Mouse (Mus musculus): ENCODE measurements at regions not wholly inside any gene's neighbourhood (a gene's known extent, or its start where the extent isn't known, plus 50 kb on each side); places are given as distances from the start of the nearest gene placed in this dataset.

GRCm38 (mm10) chr17:47221068-47221796 lies 147.5 kb upstream of the Mrps10 start:
- DNase-seq, result no peak

- no peak for DNase-seq
Observed at GRCm38 (mm10) chr17:47219846-47220245, 148.8 kb upstream of the Mrps10 start.

- DNase-seq, result no peak
Observed at GRCm38 (mm10) chr17:47216490-47216889, 152.2 kb upstream of the Mrps10 start.

GRCm38 (mm10) chr17:47215841-47216240 lies 152.8 kb upstream of the Mrps10 start:
- DNase-seq, result no peak

GRCm38 (mm10) chr17:47214111-47214510 lies 154.6 kb upstream of the Mrps10 start:
- no peak for DNase-seq

- no peak for DNase-seq
Observed at GRCm38 (mm10) chr17:47210441-47211196, 158.1 kb upstream of the Mrps10 start.

- no peak for DNase-seq
Observed at GRCm38 (mm10) chr17:47208886-47209585, 159.7 kb upstream of the Mrps10 start.

GRCm38 (mm10) chr17:47207471-47207870 lies 161.2 kb upstream of the Mrps10 start:
- no peak for DNase-seq

- DNase-seq, result no peak
Observed at GRCm38 (mm10) chr17:47204470-47205162, 164.1 kb upstream of the Mrps10 start.

- no peak for DNase-seq
Observed at GRCm38 (mm10) chr17:47199206-47199605, 169.5 kb upstream of the Mrps10 start.

GRCm38 (mm10) chr17:47197957-47198356 lies 170.7 kb upstream of the Mrps10 start:
- DNase-seq, result no peak

- no peak for DNase-seq
Observed at GRCm38 (mm10) chr17:47196992-47197391, 171.7 kb upstream of the Mrps10 start.

GRCm38 (mm10) chr17:47195981-47196380 lies 172.7 kb upstream of the Mrps10 start:
- DNase-seq, result no peak

- DNase-seq, result no peak
Observed at GRCm38 (mm10) chr17:47194463-47195012, 174.1 kb upstream of the Mrps10 start.

GRCm38 (mm10) chr17:47191416-47191815 lies 177.3 kb upstream of the Mrps10 start:
- no peak for DNase-seq

GRCm38 (mm10) chr17:47189770-47190169 lies 178.9 kb upstream of the Mrps10 start:
- DNase-seq, result no peak

GRCm38 (mm10) chr17:47184148-47184547 lies 173.8 kb upstream of the Ubr2 start:
- DNase-seq, result no peak

- DNase-seq, result no peak
Observed at GRCm38 (mm10) chr17:47182118-47182517, 171.8 kb upstream of the Ubr2 start.

- DNase-seq, result no peak
Observed at GRCm38 (mm10) chr17:47179410-47179809, 169.1 kb upstream of the Ubr2 start.

GRCm38 (mm10) chr17:47178705-47179104 lies 168.3 kb upstream of the Ubr2 start:
- DNase-seq, result no peak

- DNase-seq, result no peak
Observed at GRCm38 (mm10) chr17:47177671-47178246, 167.4 kb upstream of the Ubr2 start.

GRCm38 (mm10) chr17:47176328-47176727 lies 166.0 kb upstream of the Ubr2 start:
- no peak for DNase-seq

Data from cerebellum, adult 9-11 months (tissue).